Mouse (Mus musculus) cerebellum, adult 2 months (tissue): ENCODE measurements around the gene Cmtm7.

Experiments used
- CTCF ChIP-seq: fragments of 200-500 bp; IDR thresholded peaks from 2 replicates; pipeline ENCODE4 v1.5.1; 2011; ENCODE audit warnings: low read depth, mild to moderate bottlenecking, control low read depth, low read length, moderate library complexity, borderline replicate concordance; ENCODE audit not compliant: insufficient read depth
- POLR2A ChIP-seq: fragments of 200-500 bp; IDR thresholded peaks from 2 replicates; pipeline ENCODE4 v1.6.1; 2011; ENCODE audit warnings: low read length, control low read depth, borderline replicate concordance; ENCODE audit not compliant: insufficient read depth

DNA sequence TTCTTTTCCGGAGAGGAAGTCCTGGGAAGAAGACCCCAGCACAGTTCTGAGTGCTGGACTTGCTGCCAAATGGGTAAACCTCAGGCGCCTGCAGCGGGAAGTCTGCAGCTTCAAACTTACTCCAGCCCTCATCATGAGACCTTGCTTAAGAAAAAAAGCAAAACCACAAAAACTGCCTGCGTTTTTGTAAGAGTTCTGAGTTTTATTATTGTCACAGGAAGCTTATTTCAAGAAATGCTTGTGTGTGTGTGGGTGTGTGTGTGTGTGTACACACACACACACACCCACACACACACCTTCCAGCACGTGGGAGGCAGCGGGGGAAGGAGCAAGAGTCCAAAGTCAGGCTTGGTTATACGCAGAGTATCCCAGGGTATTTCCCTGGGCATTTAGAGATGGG is 23.4 kb downstream of the Cmtm7 start:
- TF ChIP-seq POLR2A (no peak), CTCF (no peak)
